Mouse (Mus musculus): ENCODE data around the gene Syne1. TPM values are rescaled to one million over a fixed set of nuclear protein-coding genes. Genes with fewer than 3 reads are reported as not detected.

Gene Syne1
- polyA plus RNA-seq, 1 experiment = 67.1 TPM

GRCm38 (mm10) chr10:5378969-5379368 is 172.3 kb downstream of the Syne1 start:
- Histone ChIP-seq H3K4me1 (ENCODE audit: control insufficient read depth, insufficient read depth, low read length) (no peaks in the 10 kb centered on the region), H3K4me3 (replicated peaks; ENCODE audit: control insufficient read depth, low read depth, low read length) (no peak overlapping the region), H3K27ac (ENCODE audit: control insufficient read depth, insufficient read depth, low read depth, low read length, poor library complexity) (no peak overlapping the region)
- 16% methylated on average over 2 of the region's 2 CpGs for WGBS
- TF ChIP-seq POLR2A (IDR thresholded peaks at IDR 0.05; ENCODE audit: borderline replicate concordance, control insufficient read depth, low read depth, low read length) (no peak), CTCF (IDR thresholded peaks at IDR 0.05; ENCODE audit: control insufficient read depth, insufficient read depth, low read length) (no peak)

GRCm38 (mm10) chr10:5369599-5369998 is 181.7 kb downstream of the Syne1 start:
- 88% methylated on average over 4 of the region's 4 CpGs for WGBS
- Histone ChIP-seq H3K27ac (ENCODE audit: control insufficient read depth, insufficient read depth, low read depth, low read length, poor library complexity) (no peak overlapping the region), H3K4me3 (replicated peaks; ENCODE audit: control insufficient read depth, low read depth, low read length) (no peak overlapping the region), H3K4me1 (ENCODE audit: control insufficient read depth, insufficient read depth, low read length) (no peaks in the 10 kb centered on the region)
- TF ChIP-seq POLR2A (IDR thresholded peaks at IDR 0.05; ENCODE audit: borderline replicate concordance, control insufficient read depth, low read depth, low read length) (no peak), CTCF (IDR thresholded peaks at IDR 0.05; ENCODE audit: control insufficient read depth, insufficient read depth, low read length) (no peak)

- Histone ChIP-seq H3K4me3 (replicated peaks; ENCODE audit: control insufficient read depth, low read depth, low read length) (no peak overlapping the region), H3K27ac (ENCODE audit: control insufficient read depth, insufficient read depth, low read depth, low read length, poor library complexity) (no peak overlapping the region), H3K4me1 (ENCODE audit: control insufficient read depth, insufficient read depth, low read length) (no peaks in the 10 kb centered on the region)
- WGBS = 90% methylated on average over 6 of the region's 6 CpGs
- TF ChIP-seq CTCF (IDR thresholded peaks at IDR 0.05; ENCODE audit: control insufficient read depth, insufficient read depth, low read length) = no peak
- no peak for TF ChIP-seq POLR2A (IDR thresholded peaks at IDR 0.05; ENCODE audit: borderline replicate concordance, control insufficient read depth, low read depth, low read length)
These were observed 183.0 kb downstream of the Syne1 start for GRCm38 (mm10) chr10:5368266-5368665.

GRCm38 (mm10) chr10:5367465-5368011 is 183.7 kb downstream of the Syne1 start:
- TF ChIP-seq POLR2A (IDR thresholded peaks at IDR 0.05; ENCODE audit: borderline replicate concordance, control insufficient read depth, low read depth, low read length) = no peak
- no peak for TF ChIP-seq CTCF (IDR thresholded peaks at IDR 0.05; ENCODE audit: control insufficient read depth, insufficient read depth, low read length)
- Histone ChIP-seq H3K4me3 (replicated peaks; ENCODE audit: control insufficient read depth, low read depth, low read length) (no peak overlapping the region), H3K27ac (ENCODE audit: control insufficient read depth, insufficient read depth, low read depth, low read length, poor library complexity) (no peak overlapping the region), H3K4me1 (ENCODE audit: control insufficient read depth, insufficient read depth, low read length) (no peaks in the 10 kb centered on the region)
- 81% methylated on average over 12 of the region's 12 CpGs for WGBS

GRCm38 (mm10) chr10:5360560-5360959 is 190.7 kb downstream of the Syne1 start:
- Histone ChIP-seq H3K27ac (ENCODE audit: control insufficient read depth, insufficient read depth, low read depth, low read length, poor library complexity) (no peak overlapping the region), H3K4me1 (ENCODE audit: control insufficient read depth, insufficient read depth, low read length) (no peaks in the 10 kb centered on the region), H3K4me3 (replicated peaks; ENCODE audit: control insufficient read depth, low read depth, low read length) (no peak overlapping the region)
- TF ChIP-seq POLR2A (IDR thresholded peaks at IDR 0.05; ENCODE audit: borderline replicate concordance, control insufficient read depth, low read depth, low read length) (no peak), CTCF (IDR thresholded peaks at IDR 0.05; ENCODE audit: control insufficient read depth, insufficient read depth, low read length) (no peak)
- WGBS = 76% methylated on average over 7 of the region's 7 CpGs

- no peak for TF ChIP-seq CTCF (IDR thresholded peaks at IDR 0.05; ENCODE audit: control insufficient read depth, insufficient read depth, low read length)
- TF ChIP-seq POLR2A (IDR thresholded peaks at IDR 0.05; ENCODE audit: borderline replicate concordance, control insufficient read depth, low read depth, low read length) = no peak
- WGBS = 84% methylated on average over 5 of the region's 5 CpGs
- Histone ChIP-seq H3K4me3 (replicated peaks; ENCODE audit: control insufficient read depth, low read depth, low read length) (no peak overlapping the region), H3K27ac (ENCODE audit: control insufficient read depth, insufficient read depth, low read depth, low read length, poor library complexity) (no peak overlapping the region), H3K4me1 (ENCODE audit: control insufficient read depth, insufficient read depth, low read length) (no peaks in the 10 kb centered on the region)
These were observed 194.7 kb downstream of the Syne1 start for GRCm38 (mm10) chr10:5356614-5357013.

- 86% methylated on average over 1 of the region's 1 CpGs for WGBS
- TF ChIP-seq CTCF (IDR thresholded peaks at IDR 0.05; ENCODE audit: control insufficient read depth, insufficient read depth, low read length) (no peak), POLR2A (IDR thresholded peaks at IDR 0.05; ENCODE audit: borderline replicate concordance, control insufficient read depth, low read depth, low read length) (no peak)
- H3K4me1 ChIP-seq (ENCODE audit: control insufficient read depth, insufficient read depth, low read length) = no peaks in the 10 kb centered on the region
- H3K27ac ChIP-seq (ENCODE audit: control insufficient read depth, insufficient read depth, low read depth, low read length, poor library complexity) = no peak overlapping the region
- no peak overlapping the region for H3K4me3 ChIP-seq (replicated peaks; ENCODE audit: control insufficient read depth, low read depth, low read length)
These were observed 197.9 kb downstream of the Syne1 start for GRCm38 (mm10) chr10:5353390-5353789.

GRCm38 (mm10) chr10:5346911-5347310 is 204.4 kb downstream of the Syne1 start:
- Histone ChIP-seq H3K27ac (ENCODE audit: control insufficient read depth, insufficient read depth, low read depth, low read length, poor library complexity) (no peak overlapping the region), H3K4me1 (ENCODE audit: control insufficient read depth, insufficient read depth, low read length) (no peaks in the 10 kb centered on the region), H3K4me3 (replicated peaks; ENCODE audit: control insufficient read depth, low read depth, low read length) (no peak overlapping the region)
- no peak for TF ChIP-seq CTCF (IDR thresholded peaks at IDR 0.05; ENCODE audit: control insufficient read depth, insufficient read depth, low read length)
- TF ChIP-seq POLR2A (IDR thresholded peaks at IDR 0.05; ENCODE audit: borderline replicate concordance, control insufficient read depth, low read depth, low read length) = no peak
- WGBS = 70% methylated on average over 1 of the region's 1 CpGs

GRCm38 (mm10) chr10:5343211-5343610 is 208.1 kb downstream of the Syne1 start:
- no peak overlapping the region for H3K4me3 ChIP-seq (replicated peaks; ENCODE audit: control insufficient read depth, low read depth, low read length)
- TF ChIP-seq POLR2A (IDR thresholded peaks at IDR 0.05; ENCODE audit: borderline replicate concordance, control insufficient read depth, low read depth, low read length) = no peak
- no peak for TF ChIP-seq CTCF (IDR thresholded peaks at IDR 0.05; ENCODE audit: control insufficient read depth, insufficient read depth, low read length)
- 75% methylated on average over 4 of the region's 4 CpGs for WGBS
- H3K27ac ChIP-seq (ENCODE audit: control insufficient read depth, insufficient read depth, low read depth, low read length, poor library complexity) = no peak overlapping the region
- no peaks in the 10 kb centered on the region for H3K4me1 ChIP-seq (ENCODE audit: control insufficient read depth, insufficient read depth, low read length)

All from bone marrow, adult 2 months (tissue).